Mouse (Mus musculus): ENCODE measurements around the gene Olfr480.

Olfr480 gene

GRCm38 (mm10) chr7:108067246-108067645 is at the start of gene Olfr480:
Olfr480 (minus strand) TSS chr7:108067346.
- DNase-seq: no peak

DNA sequence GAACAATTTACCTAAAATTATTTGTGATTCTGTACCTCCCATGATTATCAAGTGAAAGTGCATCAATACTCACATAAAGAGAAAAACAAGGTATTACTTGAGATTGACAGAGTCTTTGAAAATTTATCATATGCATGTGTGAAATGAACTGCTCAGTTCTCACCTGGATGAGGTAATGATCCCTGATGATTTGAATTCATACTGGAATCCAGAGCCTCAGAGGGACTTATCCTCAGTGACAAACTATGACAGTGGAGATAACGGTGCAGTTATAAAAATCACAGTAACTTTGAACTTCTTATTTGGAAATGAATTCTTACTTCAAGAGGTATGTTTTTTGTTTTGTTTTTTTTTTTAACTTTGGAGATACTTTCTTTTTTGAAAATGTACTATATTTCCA is 33.4 kb upstream of the Olfr480 start, which contains the start of gene Olfr483:
Gene Olfr483, plus strand, starts transcription at position 301 of the 400 bp plus-strand sequence.
- DNase-seq: no peak

DNA sequence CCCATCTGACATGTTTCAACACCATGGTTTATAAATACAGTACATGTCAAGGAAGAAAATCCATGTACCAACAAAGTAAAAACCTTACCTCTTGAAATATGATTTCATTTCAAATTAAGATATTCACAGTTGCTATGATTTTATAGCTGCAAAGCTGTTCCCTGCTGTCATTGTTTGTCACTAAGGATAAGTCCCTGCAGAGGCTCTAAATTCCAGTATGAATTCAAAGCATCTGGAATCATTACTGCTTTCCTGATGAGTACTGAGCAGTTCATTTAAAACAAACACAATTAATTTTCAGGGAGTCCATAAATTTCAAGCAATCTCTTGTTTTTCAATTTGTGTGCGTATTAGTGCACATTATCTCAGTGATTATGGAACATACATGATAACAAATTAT is 30.3 kb upstream of the Olfr480 start, which contains the start of gene Olfr482:
Gene Olfr482, minus strand, starts transcription at position 101 of the 400 bp plus-strand sequence.
- no peak for DNase-seq

GRCm38 (mm10) chr7:108079555-108079954 is 12.4 kb upstream of the Olfr480 start, which contains the start of gene Olfr481:
Olfr481 (plus strand) TSS chr7:108079855.
- no peak for DNase-seq

DNA sequence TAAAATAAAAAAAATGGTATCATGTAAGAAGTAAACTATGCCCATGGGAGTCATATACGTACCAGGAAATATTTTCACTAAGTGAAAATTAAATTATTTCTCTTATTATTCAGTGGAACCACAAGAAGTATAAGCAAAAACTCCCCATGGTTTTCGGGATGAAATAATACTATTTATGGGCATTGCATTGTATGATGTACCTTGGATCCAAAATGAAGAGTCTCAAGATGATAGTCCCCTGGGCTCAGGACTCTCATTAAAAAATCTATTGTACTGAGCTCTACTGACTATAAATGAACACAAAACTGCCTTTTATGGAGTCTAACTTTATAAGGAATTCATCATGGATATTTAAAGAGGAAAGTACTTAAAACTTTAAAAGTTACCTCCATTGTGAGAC is 16.8 kb downstream of the Olfr480 start, which contains the start of gene Olfr479:
Gene Olfr479, plus strand, starts transcription at position 301 of the 400 bp plus-strand sequence.
- DNase-seq: no peak

DNA sequence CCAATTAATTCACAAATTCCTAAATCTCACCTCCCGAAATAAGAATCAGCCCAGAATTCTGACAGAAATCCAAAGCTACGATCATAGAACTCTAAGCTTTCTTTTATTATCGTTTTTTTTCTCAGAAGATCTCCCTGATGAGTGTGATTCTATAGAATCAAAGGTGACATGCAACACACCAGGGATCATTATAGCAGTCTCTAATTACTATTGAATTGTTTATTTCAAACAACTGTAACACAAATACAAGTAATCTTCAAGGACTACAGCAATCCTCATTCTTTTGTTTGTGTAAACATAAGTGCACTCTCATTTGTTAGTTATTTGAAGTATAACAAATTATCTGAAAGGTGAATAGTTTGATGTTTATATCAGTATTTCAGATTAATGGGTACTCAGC is 33.3 kb downstream of the Olfr480 start, which contains the start of gene Olfr478:
Gene Olfr478, minus strand, starts transcription at position 101 of the 400 bp plus-strand sequence.
- no peak for DNase-seq
